Mouse (Mus musculus): ENCODE data around the gene Lrrfip2. TPM values are rescaled to one million over a fixed set of nuclear protein-coding genes. Genes with fewer than 3 reads are reported as not detected.

Gene Lrrfip2
- polyA plus RNA-seq, 1 experiment from 2014 or later: 43.5 TPM

DNA sequence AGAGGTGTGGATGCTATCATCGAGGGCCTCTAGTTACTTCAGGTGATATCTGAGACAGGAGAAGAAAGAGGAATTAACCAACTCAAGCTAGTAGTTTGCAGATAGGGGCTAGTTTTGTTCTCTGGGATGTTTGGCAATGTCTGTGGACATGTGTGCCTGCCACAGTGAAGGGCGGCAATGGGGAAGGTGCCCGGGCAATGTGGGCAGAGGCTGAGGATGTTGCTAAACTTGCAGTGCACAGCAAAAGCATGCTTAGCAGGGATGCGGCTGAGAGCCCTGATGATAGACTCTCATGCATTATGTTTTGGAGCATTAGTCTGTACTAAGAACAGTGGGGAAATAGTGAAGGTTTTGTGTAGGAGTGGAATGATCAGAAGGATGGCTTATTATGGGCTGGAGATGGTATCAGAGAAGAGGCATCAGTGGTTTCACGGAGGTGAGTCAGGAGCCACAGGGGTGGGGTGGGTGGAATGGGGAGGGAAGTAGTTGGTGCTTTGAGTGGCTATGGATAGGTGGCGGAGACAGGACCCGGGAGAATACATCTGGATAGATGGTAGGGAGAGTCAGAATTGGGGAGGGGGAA lies 28.9 kb downstream of the Lrrfip2 start:
- peaks cover 14% of the 10 kb centered on the region; the same call in 1 of the 2 replicates for H3K4me1 ChIP-seq
- H3K9ac ChIP-seq: no peak overlapping the region
- H3K4me2 ChIP-seq (replicated peaks): no peak overlapping the region
- ATAC-seq (ENCODE audit: insufficient number of reproducible peaks, insufficient read depth, low FRiP score, low TSS enrichment): no peak
- no peaks in the 10 kb centered on the region for H3K9me3 ChIP-seq
- H3K36me3 ChIP-seq: no peaks in the 10 kb centered on the region
- H3K27ac ChIP-seq: no peak overlapping the region
- H3K27me3 ChIP-seq: no peaks in the 10 kb centered on the region
- no peak overlapping the region for H3K4me3 ChIP-seq
- WGBS: 89% methylated on average over 7 of the region's 7 CpGs

DNA sequence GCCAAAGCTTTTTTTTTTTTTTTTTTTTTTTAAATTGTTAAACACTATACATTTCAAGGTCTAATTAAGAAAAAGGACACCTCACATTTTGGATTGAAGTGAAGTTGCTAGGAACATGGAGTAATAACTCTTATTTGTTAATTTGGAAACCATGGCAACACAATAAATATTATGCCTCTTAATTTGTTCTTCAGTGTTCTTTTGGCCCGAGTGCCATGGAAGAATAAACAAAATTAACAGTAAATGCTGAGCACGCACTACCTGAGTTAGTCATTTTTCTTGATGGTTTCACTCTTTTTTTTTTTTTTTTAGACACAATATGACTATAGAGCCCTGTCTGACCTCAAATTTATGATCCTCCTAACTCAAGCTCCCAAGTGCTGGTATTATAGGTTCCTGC lies 30.6 kb downstream of the Lrrfip2 start:
- Histone ChIP-seq H3K9ac (no peak overlapping the region), H3K4me2 (replicated peaks) (no peak overlapping the region), H3K27me3 (no peaks in the 10 kb centered on the region), H3K36me3 (no peaks in the 10 kb centered on the region), H3K9me3 (no peaks in the 10 kb centered on the region), H3K4me1 (peaks cover 14% of the 10 kb centered on the region; the same call in 1 of the 2 replicates), H3K4me3 (no peak overlapping the region), H3K27ac (no peak overlapping the region)
- ATAC-seq (ENCODE audit: insufficient number of reproducible peaks, insufficient read depth, low FRiP score, low TSS enrichment): no peak
- WGBS: 85% methylated on average over 2 of the region's 2 CpGs

DNA sequence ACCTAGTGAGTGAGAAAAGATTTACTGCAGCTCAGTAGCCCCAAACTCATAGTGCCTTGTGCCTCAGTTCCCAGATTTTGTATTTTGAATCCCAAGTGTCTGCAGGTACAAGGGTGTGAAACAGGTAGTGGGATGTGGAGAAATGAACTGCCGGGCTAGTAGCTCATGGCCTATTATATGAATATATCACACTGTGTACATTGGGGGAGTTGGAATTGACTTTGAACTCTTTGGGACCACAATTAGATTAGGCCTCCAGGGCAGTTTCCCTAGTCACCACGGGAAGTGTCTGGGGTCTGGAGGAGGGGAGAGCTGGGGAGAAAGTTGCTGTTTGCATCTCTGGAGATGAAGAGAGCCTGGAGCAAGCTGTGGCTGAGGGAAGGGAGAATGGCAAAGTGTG lies 31.0 kb downstream of the Lrrfip2 start:
- Histone ChIP-seq H3K9me3 (no peaks in the 10 kb centered on the region), H3K4me2 (replicated peaks) (no peak overlapping the region), H3K4me1 (peaks cover 14% of the 10 kb centered on the region; the same call in 1 of the 2 replicates), H3K27me3 (no peaks in the 10 kb centered on the region), H3K36me3 (no peaks in the 10 kb centered on the region), H3K4me3 (no peak overlapping the region), H3K27ac (no peak overlapping the region), H3K9ac (no peak overlapping the region)
- ATAC-seq (ENCODE audit: insufficient number of reproducible peaks, insufficient read depth, low FRiP score, low TSS enrichment): no peak
- 41% methylated on average over 2 of the region's 2 CpGs for WGBS

DNA sequence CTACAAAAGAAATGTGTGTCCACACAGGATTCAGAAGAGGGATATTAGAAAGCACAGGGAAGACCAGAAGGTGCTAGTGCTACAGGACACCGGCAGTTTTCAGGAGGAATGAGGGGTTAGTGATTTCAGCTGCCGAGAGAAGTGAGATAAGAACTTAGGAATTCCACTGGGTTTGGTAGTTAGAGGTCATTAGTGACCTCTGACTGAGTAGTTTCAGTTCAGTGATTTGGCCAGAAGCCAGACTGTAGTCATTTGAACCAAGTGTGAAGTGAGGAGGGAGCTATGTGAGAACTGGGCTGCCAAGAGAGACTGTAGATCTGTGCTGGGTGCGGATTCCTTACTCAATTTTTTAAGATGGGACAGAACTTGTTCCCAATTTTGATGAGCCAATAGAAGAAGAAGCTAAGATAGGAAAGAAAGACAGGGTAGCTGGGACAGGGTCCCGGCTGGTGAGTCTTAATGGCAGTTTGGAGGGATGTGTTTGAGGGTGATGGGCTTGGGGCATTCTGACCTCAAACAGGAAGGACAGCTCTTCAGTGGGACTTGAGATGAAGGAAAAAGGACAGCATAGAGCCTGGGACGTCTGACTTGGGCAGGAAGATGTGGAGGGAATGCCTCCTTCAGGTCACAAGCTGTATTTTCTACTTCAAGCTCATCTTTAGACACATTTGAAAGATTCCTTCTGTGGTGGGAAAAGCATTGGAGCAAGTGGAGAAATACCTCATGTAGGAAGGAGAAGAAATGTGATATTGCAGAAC lies 32.0 kb downstream of the Lrrfip2 start:
- no peak overlapping the region for H3K4me2 ChIP-seq (replicated peaks)
- H3K9me3 ChIP-seq: no peaks in the 10 kb centered on the region
- no peak overlapping the region for H3K9ac ChIP-seq
- H3K27me3 ChIP-seq: no peaks in the 10 kb centered on the region
- 53% methylated on average over 5 of the region's 5 CpGs for WGBS
- no peak overlapping the region for H3K4me3 ChIP-seq
- peaks cover 14% of the 10 kb centered on the region; the same call in 1 of the 2 replicates for H3K4me1 ChIP-seq
- no peaks in the 10 kb centered on the region for H3K36me3 ChIP-seq
- no peak overlapping the region for H3K27ac ChIP-seq
- ATAC-seq (ENCODE audit: insufficient number of reproducible peaks, insufficient read depth, low FRiP score, low TSS enrichment): no peak

DNA sequence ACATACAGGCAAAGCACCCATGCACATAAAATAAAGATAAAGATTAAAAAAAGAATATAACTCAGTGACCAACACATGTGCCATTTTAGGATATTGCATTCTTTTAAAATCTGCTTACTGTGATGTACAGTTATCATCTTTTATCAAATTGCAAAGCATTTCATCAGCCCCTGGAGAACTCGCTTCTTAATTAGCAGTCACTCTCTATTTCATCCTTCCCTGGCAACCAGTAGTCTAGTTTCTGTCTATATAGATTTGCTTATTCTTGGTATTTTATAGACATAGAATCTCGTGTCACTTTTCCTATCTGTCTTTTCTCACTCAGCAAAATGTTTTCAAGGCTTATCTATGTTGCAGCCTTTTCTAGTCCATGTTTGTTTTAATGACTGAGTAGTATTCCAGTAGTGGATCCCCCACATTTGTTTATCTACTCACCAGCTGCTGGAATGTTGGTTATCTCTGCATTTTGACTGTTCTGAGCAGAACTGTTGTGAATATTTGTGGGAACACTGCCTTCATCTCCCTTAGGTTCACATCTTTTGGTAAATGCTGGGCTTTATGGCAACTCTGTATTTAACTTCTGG lies 35.0 kb downstream of the Lrrfip2 start:
- no peak overlapping the region for H3K4me3 ChIP-seq
- H3K27ac ChIP-seq: no peak overlapping the region
- no peak for ATAC-seq (ENCODE audit: insufficient number of reproducible peaks, insufficient read depth, low FRiP score, low TSS enrichment)
- H3K9me3 ChIP-seq: no peaks in the 10 kb centered on the region
- H3K36me3 ChIP-seq: no peaks in the 10 kb centered on the region
- WGBS: 90% methylated on average over 2 of the region's 2 CpGs
- H3K4me1 ChIP-seq: peaks cover 14% of the 10 kb centered on the region; the same call in 1 of the 2 replicates
- no peak overlapping the region for H3K4me2 ChIP-seq (replicated peaks)
- H3K9ac ChIP-seq: no peak overlapping the region
- no peaks in the 10 kb centered on the region for H3K27me3 ChIP-seq

DNA sequence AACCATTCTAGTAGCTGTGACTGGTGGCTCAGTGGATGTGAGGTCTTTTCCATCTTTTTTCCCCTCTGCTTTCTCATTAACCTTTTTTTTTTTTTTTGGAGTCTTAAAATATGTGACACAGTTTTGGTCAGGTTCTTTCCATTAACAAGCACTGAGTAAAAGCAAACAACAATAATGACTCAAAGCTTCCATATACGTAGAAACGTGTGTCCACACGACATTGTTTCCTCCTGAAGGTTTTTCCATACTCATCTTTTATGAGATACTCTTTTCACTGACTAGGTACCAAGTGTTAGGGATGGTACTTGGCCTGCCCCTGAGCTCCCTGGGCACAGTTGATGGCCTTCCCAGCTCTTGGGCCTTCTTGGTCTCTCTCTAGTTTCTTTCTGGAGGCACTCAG lies 35.6 kb downstream of the Lrrfip2 start:
- Histone ChIP-seq H3K4me3 (no peak overlapping the region), H3K27me3 (no peaks in the 10 kb centered on the region), H3K4me1 (peaks cover 14% of the 10 kb centered on the region; the same call in 1 of the 2 replicates), H3K9ac (no peak overlapping the region), H3K27ac (no peak overlapping the region), H3K4me2 (replicated peaks) (no peak overlapping the region), H3K36me3 (no peaks in the 10 kb centered on the region), H3K9me3 (no peaks in the 10 kb centered on the region)
- no peak for ATAC-seq (ENCODE audit: insufficient number of reproducible peaks, insufficient read depth, low FRiP score, low TSS enrichment)
- WGBS: 98% methylated on average over 3 of the region's 3 CpGs

DNA sequence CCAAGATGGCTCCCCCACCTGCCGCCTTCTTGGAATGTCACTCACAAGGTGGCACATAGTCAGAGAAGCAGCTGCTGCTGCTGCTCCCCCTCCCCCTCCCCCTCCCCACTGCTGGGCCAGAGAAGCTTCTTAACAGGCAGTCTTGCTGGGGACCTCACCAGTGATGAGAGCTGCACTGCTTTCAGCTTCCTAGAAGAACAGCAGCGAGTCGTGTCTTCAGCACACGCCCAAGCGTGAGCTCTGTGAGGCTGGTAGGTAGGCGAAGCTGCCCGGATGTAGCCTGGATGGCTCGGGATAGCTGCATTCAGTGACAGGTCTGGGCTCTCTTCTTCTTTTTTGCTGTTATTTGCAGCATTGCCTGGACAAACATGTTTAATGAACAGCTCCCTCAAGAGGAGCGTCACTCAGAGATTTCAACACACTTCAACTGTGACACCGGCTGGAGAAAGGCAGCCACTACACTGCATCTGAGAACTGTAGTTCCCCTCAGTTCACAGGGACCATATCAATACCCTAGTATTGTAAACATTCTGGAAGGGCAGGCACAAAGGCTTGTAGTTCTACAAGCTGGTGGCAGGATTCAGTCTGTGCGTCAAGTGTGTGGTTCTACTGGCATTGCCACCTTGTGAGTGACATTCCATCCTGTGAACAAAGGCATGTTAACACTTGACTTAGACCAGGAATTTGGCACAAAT lies 38.5 kb downstream of the Lrrfip2 start:
- no peak overlapping the region for H3K27ac ChIP-seq
- no peak overlapping the region for H3K9ac ChIP-seq
- no peaks in the 10 kb centered on the region for H3K4me1 ChIP-seq
- H3K27me3 ChIP-seq: no peaks in the 10 kb centered on the region
- no peak for ATAC-seq (ENCODE audit: insufficient number of reproducible peaks, insufficient read depth, low FRiP score, low TSS enrichment)
- no peaks in the 10 kb centered on the region for H3K9me3 ChIP-seq
- 83% methylated on average over 11 of the region's 11 CpGs for WGBS
- H3K4me3 ChIP-seq: no peak overlapping the region
- no peaks in the 10 kb centered on the region for H3K36me3 ChIP-seq
- H3K4me2 ChIP-seq (replicated peaks): no peak overlapping the region

DNA sequence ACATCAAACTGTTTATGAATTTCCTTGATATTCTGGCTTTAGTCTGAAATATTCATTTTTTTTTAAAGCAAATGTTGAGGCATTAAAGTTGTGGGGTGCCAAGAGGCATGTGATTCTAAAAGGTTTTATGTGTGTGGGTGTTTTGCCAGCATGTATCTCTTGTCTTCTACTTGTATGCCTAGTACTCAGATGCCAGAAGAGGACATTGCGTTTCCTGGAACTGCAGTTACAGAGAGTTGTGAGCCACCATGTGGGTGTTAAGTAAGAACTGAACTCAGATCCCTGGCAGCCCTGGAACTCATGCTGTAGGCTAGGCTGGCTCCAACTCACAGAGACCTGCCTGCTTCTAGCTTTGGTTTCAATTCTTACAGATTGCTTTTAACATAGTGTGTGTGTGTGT lies 42.2 kb downstream of the Lrrfip2 start:
- Histone ChIP-seq H3K4me3 (no peak overlapping the region), H3K4me1 (no peaks in the 10 kb centered on the region), H3K9me3 (no peaks in the 10 kb centered on the region), H3K27ac (no peak overlapping the region), H3K9ac (no peak overlapping the region), H3K27me3 (no peaks in the 10 kb centered on the region), H3K36me3 (no peaks in the 10 kb centered on the region), H3K4me2 (replicated peaks) (no peak overlapping the region)
- no peak for ATAC-seq (ENCODE audit: insufficient number of reproducible peaks, insufficient read depth, low FRiP score, low TSS enrichment)
- 92% methylated on average over 1 of the region's 1 CpGs for WGBS

DNA sequence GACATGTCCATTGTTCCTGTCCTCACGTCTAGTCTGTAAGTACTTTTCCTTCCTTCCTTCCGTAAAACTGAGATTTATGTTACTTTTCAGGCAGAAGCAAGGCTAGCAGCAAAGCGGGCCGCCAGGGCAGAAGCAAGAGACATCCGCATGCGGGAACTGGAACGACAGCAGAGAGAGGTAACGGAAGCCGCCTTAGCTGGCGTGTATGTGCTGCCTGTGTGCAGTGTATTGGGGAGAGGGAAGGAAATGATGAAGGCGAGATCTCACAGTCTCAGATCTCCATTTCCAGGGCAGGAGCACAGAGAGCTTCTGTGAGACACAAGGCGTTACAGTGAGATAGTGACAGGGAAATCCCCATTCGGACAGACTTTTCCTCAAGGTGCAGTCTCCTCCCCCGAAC lies 43.8 kb downstream of the Lrrfip2 start:
- no peaks in the 10 kb centered on the region for H3K4me1 ChIP-seq
- no peak overlapping the region for H3K9ac ChIP-seq
- no peaks in the 10 kb centered on the region for H3K9me3 ChIP-seq
- no peak overlapping the region for H3K4me2 ChIP-seq (replicated peaks)
- H3K4me3 ChIP-seq: no peak overlapping the region
- no peak overlapping the region for H3K27ac ChIP-seq
- H3K36me3 ChIP-seq: no peaks in the 10 kb centered on the region
- WGBS: 90% methylated on average over 14 of the region's 14 CpGs
- no peaks in the 10 kb centered on the region for H3K27me3 ChIP-seq
- no peak for ATAC-seq (ENCODE audit: insufficient number of reproducible peaks, insufficient read depth, low FRiP score, low TSS enrichment)

DNA sequence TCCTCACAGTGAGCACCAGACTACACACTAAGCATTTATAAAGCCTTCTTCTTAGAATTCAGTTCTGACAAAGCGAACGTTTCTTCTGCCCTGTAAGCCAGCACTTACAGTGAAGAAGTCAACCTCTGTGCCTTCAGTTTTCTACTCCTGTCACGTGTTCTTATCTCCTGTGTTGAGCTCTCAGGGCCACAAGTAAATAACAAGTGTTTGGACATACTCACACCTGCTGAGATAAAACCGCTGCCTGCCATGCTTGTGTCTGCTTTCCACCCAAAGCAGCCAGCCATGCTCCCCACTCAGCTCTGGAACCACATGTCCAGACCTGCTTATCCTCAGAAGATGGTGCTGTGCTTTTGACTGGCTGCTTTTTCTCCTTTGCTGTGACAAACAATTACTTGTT lies 49.2 kb downstream of the Lrrfip2 start:
- 68% methylated on average over 4 of the region's 4 CpGs for WGBS
- ATAC-seq (ENCODE audit: insufficient number of reproducible peaks, insufficient read depth, low FRiP score, low TSS enrichment): no peak
- Histone ChIP-seq H3K9me3 (no peaks in the 10 kb centered on the region), H3K4me2 (replicated peaks) (no peak overlapping the region), H3K27ac (no peak overlapping the region), H3K36me3 (no peaks in the 10 kb centered on the region), H3K4me3 (no peak overlapping the region), H3K27me3 (no peaks in the 10 kb centered on the region), H3K9ac (no peak overlapping the region), H3K4me1 (no peaks in the 10 kb centered on the region)

DNA sequence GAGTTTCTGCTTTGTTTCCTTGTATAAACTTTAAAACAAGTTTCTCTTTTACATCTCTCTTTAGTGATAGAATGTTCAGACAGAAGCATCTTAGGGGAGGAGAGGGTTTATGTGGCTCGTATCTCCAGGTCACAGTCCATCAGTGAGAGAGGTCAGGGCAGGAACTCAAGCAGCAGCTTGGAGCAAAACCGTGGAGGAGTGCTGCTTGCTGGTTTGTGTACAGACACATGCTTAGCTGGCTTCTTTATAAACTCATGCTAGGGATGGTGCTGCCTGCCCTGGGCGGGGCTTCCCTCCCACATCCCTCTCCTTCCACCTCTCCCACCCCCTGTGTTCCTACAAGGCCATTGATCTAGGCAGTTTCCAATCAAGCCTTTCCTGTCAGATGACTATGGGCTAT lies 53.0 kb downstream of the Lrrfip2 start:
- no peaks in the 10 kb centered on the region for H3K36me3 ChIP-seq
- ATAC-seq (ENCODE audit: insufficient number of reproducible peaks, insufficient read depth, low FRiP score, low TSS enrichment): no peak
- H3K27ac ChIP-seq: no peak overlapping the region
- H3K9me3 ChIP-seq: no peaks in the 10 kb centered on the region
- H3K27me3 ChIP-seq: no peaks in the 10 kb centered on the region
- H3K4me1 ChIP-seq: no peaks in the 10 kb centered on the region
- no peak overlapping the region for H3K4me3 ChIP-seq
- 49% methylated on average over 3 of the region's 3 CpGs for WGBS
- H3K9ac ChIP-seq: no peak overlapping the region
- no peak overlapping the region for H3K4me2 ChIP-seq (replicated peaks)

DNA sequence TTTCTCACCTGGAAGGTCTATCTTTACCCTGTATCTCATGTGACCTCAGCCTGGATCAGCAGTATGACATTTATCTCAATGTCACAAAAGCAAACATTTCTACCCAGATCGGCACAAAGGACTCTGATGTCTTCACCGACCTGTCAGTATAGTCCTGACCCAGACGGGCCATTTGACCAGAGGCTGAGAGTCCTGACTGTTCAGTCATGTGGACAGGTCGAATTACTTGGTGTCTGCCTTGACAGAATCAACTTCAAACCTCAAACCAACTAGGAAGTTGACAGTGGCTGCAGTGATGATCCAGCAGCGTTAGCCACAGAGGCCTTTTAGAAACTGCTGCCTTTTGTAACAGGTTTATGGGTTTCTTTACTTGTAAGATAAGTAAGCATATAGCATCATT lies 56.7 kb downstream of the Lrrfip2 start:
- WGBS: 53% methylated on average over 5 of the region's 5 CpGs

More for the DNA sequence above, 56.7 kb downstream of the Lrrfip2 start:
- Histone ChIP-seq H3K27me3 (no peaks in the 10 kb centered on the region), H3K9ac (no peak overlapping the region), H3K4me3 (no peak overlapping the region), H3K9me3 (no peaks in the 10 kb centered on the region), H3K4me2 (replicated peaks) (no peak overlapping the region), H3K27ac (no peak overlapping the region), H3K36me3 (no peaks in the 10 kb centered on the region), H3K4me1 (no peaks in the 10 kb centered on the region)
- no peak for ATAC-seq (ENCODE audit: insufficient number of reproducible peaks, insufficient read depth, low FRiP score, low TSS enrichment)
